Mouse (Mus musculus) hematopoietic stem cell, adult 5-6 weeks (primary cell): ENCODE results near the gene Epb41l1. TPM values are rescaled to one million over a fixed set of nuclear protein-coding genes. Genes with fewer than 3 reads are reported as not detected.
"Not testable (repeated sequence)": the region's sequence is repeated elsewhere in the genome, so short reads cannot be mapped to it uniquely, and the experiment has no call there.

Experiments used
- ATAC-seq, 2 experiments: fragments of 125-278 bp in 1 of 2; replicated peaks in 1 of 2; 2 replicates each; pipeline ENCODE4 v1.8.0; 2016 to 2017; ENCODE audit warnings: inconsistent platforms in 2 of 2, mild to moderate bottlenecking in 2 of 2, moderate number of reproducible peaks in 2 of 2, low read depth in 1 of 2, moderate TSS enrichment in 1 of 2; ENCODE audit not compliant: low FRiP score in 2 of 2, poor library complexity in 2 of 2, severe bottlenecking in 2 of 2, insufficient read depth in 1 of 2, low TSS enrichment in 1 of 2
- total RNA-seq: library from RNA; stranded (forward); fragments of 172-1452, 232-1000 nt; gene quantifications from 2 replicates; pipeline ENCODE4 v1.2.3, GENCODE M21; 2017

Gene Epb41l1
- total RNA-seq, 1 experiment from 2014 or later, result 2.3 TPM

DNA sequence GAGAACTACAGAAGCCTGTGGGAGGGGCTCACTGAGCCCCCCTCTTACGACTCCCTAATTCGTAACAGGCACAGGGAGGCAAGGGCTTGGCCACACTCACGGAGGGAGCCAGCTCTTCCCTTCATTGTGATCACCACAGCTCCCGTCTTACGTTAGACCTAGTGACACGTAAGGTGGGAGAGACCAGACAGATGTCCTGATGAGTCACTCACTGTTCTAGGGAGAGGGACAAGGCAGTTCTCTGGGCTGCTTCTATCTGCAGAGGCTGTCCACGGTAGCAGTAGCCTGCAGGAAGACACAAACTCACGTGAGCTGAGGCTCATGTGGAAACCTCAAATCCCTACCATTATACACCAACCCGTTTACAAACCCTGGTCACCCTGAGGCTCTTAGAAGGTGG lies 73.8 kb downstream of the Epb41l1 start:
- ATAC-seq, result no peak

DNA sequence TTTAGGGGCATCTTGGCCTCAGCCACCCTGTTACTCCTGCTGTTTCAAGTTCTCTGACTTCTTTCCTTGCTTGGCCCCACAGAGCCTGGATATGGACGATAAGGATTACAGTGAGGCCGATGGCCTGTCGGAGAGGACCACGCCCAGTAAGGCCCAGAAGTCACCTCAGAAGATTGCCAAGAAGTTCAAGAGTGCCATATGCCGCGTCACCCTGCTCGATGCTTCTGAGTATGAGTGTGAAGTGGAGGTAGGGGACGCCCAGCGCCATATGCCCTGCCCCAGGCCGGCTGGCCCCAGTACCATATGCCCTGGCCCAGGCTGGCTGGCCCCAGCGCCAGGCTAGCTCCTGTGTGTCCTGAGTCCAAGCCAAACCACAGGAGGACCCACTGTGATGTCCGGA lies 74.2 kb downstream of the Epb41l1 start:
- no peak for ATAC-seq

DNA sequence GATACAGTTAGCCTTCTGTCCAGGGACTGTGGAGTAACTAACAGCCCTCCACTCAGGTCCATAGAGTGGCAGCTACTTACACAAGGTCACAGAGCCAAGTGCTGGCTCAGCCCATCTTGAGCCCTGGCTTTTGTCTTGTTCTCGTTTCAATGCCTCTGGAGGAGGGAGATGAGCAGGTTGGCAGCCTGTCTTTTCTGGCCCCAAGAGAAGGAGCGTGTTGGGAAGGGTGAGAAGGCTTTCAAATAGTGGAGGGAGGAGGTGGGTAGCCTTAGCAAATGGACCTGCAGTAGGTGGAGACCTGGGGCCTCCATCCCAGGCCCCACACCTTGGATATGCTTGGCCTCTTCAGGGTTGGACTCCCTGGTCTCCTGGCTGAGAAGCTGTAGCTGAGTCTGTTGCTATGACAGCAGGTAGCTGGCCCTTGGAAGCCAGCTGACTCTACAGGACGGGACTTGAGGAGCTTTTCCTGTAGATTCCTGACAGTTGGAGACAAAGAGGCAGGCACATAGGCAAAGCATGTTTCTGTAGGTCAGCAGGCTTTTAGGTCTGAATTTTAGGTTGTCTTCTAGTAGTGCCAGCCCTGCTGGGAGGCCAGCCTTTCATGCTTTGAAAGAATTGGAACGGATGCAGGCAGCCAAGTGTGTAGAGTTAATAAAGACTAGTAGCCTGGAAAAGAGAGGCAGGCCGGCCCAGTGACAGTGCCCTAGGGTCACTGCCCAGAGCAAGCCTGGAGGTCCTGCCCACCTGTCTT lies 76.3 kb downstream of the Epb41l1 start:
- ATAC-seq, result no peak

DNA sequence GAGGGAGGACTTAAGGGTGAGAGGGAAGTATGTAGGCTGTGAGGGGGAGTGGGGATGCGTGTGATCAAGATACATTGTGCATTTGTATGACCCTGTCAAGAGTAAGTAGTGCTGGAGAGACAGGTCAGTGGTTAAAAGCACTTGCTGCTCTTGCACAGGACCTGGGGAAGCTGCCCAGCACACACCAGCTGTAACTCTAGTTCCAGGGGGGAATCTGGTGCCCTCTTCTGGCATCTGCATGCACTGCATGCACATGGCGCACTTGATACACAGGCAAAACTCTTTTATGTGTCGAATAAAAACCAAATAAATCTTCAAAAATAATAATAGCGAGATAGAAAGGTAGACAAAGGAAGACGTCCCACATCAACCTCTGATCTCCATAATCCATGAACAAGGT lies 77.2 kb downstream of the Epb41l1 start:
- peak; percentile 59 to 70; a peak in 2 of 4 replicates for ATAC-seq

DNA sequence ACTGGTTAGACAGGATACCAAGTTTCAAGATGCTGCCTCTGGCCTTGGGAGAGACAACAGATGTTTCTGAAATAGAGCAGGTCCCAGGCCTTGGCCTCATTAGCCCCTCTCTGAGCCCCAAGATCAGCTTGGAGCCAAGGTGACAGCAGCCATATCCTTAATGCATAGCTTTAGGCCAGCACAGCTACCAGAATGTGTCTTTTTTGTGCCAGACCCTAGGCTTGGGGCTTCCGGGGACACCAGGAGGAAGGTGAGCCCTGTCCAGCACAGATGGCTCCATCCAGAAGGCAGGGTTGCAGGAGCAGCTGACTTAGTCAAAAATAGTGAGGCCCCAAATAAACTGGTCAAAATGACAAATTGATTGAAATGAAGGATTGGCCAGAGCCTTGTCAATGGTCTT lies 80.3 kb downstream of the Epb41l1 start:
- ATAC-seq, result no peak

DNA sequence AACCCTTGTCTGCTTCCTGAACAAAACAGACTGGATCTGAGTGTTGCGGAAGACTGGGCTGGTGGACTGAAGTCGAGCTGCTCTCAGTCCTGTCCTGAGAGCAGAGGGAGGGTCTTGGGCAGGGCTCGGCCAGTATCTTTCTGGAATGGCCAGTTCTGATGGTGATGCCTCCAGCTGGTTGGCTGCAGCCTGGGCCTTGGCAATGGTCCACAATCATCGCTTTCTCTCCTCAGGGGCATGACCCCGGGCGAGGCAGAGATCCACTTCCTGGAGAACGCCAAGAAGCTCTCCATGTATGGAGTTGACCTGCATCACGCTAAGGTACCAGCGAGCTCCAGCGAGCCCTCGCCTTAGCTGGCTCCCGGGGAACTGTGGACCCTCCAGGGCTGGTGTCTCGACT lies 84.8 kb downstream of the Epb41l1 start:
- no peak for ATAC-seq

DNA sequence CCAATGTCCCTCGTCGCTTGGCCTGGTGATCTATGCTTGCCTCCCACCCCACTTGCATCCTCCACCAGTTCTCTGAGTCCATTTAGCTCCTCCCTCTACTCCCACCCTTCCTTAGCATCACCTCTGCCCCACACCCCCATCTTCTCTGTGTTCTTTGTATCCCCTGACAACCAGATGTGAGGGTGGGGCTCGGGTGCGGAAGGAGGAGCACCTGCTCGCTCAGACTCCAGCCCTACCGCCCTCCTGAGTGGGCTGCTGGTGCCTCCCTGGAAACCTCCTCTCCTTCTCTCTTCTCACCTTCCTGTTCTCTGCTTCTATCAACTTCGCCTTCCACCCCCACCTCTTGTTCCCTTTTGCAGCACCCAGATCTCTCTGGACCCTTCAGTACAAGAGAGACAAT lies 91.3 kb downstream of the Epb41l1 start:
- no peak for ATAC-seq

DNA sequence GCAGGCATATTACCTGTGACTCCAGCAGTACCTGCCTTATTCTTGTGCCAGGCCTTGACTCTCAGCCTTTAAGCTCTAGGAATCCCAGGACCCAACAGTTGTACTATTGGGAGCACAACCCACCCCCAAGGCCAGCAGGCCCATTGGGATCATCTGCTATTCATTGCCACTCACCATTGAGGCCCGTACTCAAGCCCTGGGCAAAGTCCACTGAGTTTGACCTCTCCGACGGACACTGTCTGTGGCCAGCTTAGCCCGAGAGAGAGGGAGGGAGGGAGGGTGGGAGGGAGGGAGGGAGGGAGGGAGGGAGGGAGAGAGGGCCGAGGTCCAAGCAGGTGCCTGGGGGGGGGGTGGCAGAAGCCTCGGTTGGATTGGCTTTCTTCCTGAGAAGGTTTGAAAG lies 91.9 kb downstream of the Epb41l1 start:
- ATAC-seq, result no peak

DNA sequence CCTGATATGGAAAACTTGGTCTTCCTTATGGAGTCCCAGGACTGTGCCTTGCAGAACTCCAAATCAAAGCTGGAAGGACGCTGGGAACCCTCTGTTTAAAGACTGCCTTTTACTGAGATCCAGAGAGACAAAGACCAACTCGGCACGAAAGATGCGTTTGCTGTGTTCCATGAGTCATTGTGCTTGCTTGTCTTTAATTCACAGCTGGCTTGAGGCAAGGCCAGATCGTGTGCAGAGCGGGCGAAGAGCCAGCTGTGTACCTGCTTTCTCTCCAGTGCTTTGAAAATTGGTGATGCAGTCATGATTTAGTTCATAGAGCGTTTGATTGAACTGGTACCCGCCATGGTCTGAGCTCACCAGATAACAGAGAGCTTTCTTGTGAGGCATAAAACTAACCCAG lies 94.4 kb downstream of the Epb41l1 start:
- ATAC-seq, result no peak

DNA sequence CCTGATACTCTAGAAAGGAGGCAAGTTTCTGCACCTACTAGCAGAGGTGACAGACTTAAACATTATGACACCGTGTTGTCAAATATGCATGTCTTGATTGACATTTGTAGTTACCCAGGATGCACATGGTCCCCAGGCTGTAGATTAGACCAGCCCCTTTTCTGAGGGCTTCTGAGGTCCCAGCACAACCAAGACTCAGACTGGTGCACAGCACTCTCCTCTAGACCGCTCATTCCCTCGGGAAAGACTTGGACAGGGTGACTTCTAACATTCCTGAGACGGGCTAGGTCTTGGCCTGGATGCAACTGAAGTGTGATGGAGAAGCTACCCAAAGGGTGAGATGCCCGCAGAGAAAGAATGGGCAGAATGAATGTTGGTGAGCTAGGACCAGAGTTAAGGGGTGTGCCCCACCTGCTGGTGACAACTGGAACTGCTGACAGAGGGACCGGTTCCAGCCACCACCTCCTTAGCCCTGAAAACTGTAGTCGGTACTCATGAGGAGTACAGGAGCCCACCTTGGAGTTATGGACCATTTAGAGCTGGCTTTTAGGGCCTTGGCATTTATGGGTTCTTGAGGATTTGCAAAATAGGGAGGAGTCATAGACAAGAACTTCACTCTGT lies 95.0 kb downstream of the Epb41l1 start:
- ATAC-seq, result peak; percentile 33 to 70; a peak in 2 of 4 replicates

DNA sequence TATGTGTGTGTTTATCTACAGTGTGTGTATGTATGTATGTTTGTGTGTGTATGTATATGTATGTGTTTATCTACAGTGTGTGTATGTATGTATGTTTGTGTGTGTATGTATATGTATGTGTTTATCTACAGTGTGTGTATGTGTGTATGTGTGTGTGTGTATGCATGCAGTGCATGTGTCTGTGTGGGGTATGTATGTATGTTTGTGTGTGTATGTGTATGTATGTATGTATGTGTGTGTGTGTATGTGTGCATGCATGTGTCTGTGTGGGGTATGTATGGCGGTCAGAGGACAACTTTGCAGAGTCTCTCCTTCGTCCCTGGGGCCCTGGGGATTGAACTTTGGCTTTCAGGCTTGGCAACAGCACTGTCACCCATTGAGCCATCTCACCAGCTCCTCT lies 96.0 kb downstream of the Epb41l1 start:
- not testable (repeated sequence) for ATAC-seq

DNA sequence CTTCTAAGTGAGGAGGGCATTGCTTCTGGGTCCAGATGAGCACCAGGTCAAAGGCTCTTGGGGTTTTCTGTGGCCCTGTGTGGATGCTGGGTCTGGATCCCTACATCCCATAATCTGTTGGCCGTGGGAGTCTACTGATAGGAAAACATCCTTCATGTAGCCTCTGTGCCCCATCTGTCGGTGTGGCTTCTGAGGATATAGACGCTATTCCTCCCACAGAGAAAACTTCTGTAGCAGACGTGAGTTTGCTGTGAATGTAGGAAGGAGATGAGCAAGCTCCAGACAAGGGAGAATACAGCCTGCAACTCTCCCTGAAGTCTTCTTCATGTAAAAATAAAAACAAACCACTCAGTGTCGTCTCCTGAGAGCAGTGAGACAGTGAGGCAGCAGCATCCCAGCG lies 97.6 kb downstream of the Epb41l1 start:
- no peak for ATAC-seq

DNA sequence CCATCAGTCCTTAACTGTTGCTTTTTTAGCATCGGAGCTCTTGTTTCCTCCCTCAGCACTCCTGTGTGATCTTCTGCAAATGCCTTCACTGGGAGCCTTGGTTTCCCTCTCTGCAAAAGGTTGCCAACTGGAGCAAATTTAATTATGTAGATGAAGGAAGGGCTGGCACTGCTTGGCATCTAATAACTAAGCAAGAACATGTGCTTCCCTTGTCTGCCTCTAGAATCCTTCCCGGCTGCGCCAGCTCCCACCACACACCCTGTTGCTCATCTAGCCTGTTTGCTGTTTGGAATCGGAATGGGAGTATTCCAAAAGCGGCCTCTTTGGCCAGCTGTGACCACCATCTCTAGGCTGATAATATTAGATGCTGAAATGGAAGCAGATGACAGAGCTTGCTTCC lies 98.9 kb downstream of the Epb41l1 start:
- no peak for ATAC-seq

DNA sequence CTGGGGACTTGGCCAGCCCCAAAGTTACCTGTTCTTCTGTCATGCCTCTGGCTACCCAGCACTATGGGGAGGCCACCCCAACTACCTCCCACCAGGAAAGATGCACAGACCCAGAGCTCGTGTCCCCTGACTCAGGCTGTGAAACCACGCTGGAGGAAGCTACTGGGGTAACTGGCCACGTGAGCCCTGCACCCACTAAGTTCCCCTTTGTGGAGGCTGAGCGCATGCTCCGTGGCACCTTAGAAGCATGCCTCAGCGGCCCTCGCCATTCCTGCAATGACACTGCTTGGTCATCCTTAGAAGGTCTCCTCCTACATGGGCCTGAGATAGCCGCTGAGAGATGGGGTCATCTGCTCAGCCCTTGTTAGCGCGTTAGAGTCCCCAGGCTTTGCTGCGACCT lies 102.3 kb downstream of the Epb41l1 start:
- ATAC-seq, result peak; percentile 55 to 67; a peak in 3 of 4 replicates

DNA sequence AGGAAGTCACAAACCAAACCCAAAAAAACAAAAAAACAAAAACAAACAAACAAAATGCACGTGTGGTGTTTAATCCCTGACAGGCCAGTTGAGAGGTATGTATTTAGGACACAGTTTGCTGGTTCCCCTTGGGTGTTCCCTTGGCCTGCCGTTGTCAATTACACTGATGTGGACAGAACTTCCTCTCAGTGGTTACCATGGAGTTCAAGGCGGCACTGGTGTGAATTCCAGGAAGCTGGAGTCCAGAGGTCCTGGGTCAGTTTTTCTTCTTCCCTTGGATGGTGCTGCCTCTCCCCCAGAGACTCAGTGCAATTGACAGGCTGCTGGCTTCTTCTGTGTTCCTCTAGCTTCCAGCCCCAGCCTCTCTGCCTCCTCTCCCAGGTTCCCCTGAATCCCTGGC lies 103.4 kb downstream of the Epb41l1 start:
- no peak for ATAC-seq

DNA sequence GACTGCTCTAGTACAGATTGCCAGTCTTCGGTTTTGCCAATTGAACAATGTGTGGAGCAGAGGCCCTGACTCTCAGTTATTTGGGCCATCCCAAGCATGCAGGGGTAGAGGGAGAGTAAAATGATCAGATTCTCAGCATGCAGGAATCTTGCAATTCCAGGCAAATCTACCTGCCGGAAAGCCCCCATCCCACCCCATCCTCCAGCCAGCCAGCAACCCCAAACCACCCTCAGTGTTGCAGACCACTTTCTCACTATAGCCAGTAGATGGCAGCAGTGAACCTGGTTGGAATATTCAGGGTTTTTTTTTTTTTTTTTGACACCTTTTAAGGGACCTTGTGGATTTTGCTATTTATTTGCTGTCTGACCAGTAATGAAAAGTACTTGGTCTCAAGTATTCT lies 109.0 kb downstream of the Epb41l1 start:
- ATAC-seq, result no peak

DNA sequence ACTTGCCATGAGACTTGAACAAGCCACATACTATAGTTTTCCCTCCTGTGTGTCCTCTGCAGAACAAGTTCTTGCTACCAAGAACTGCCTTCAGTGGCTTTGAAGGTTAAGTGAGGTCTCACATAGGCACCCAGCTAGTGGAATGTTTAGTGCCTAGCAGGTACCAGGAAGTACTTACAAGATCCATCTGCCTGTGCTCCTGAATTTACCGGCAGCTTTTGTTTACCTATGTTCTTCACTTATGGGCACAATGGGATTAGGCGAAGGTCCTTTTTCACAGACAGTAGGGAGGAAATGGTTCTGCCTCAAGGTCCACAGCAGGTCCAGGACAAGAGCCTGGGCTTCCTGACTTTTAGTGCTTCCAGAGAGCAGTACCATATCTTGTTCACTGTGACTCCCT lies 112.5 kb downstream of the Epb41l1 start:
- no peak for ATAC-seq

DNA sequence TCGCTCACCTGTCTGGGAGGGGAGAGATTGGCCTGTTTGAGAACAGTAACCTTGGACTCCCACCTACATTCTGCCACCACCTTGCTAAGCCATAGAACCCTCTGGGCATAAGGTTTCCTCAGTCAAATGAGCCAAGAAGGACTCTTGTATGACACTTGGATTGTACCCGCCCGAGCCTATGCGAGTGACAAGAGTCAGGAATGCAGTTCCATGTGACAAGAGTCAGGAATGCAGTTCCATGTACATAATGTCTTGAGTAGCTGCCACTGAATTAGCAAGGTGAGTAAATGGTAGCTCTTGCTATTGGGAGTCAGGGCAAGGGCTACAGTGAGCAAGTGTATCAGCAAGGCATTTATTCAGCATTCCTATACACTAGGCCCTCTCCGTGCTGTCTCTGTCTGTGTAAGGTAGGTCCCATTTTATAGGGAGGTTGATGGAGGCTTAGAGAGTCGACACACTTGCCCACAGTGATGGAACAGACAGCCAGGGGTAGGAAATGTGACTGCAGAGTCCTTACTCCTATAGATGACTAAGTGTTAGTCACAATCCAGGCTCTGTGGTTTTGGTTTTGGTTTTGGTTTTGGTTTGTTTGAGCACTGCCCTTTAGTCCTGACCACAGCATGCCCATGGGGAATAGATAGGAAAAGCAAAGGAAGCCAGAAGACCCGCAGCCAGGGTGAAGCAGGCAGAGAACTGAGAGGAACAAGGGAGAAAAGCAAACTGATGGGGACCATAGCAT lies 118.3 kb downstream of the Epb41l1 start:
- ATAC-seq, result no peak
